Comparison of ENCODE assay signal across 8 mouse cellular contexts in the genomic region with DNA sequence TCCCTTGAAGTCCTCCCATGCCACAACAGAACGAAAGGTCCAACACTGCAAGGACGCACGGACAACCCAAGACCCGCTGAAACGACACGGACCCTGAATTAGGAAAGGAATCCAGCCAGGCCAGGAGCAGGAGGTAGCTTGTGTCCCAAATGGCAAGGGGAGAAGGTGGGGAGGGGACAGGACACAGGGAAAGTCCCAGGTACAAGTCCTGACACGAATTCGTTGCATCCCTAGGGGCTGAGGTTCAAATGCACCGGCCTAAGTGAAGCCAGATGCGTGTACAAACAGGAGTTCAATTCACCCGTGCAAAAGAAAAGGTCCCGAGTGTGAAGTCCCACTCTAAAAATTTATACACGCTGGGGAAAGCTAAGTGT. TPM values are rescaled to one million over a fixed set of nuclear protein-coding genes. Genes with fewer than 3 reads are reported as not detected.
DNase-seq lines count a peak whose midpoint lies in the region; ATAC-seq and TF ChIP-seq lines count a peak whose summit lies in the region.

No protein-coding gene starts in this region.

- H3K36me3 ChIP-seq in heart, adult 2 months (ENCODE audit: control insufficient read depth, insufficient read depth, low read length), result no peaks in the 10 kb centered on the region
- H3K36me3 ChIP-seq in ES-Bruce4 (ENCODE audit: control insufficient read depth, insufficient read depth, low read length, poor library complexity, severe bottlenecking), result peaks cover 19% of the 10 kb centered on the region; the same call in 1 of the 2 replicates
- H3K36me3 ChIP-seq in forebrain, embryonic 14.5 days (ENCODE audit: control insufficient read depth, insufficient read depth, low read length), result peaks cover 41% of the 10 kb centered on the region
- peaks cover 8% of the 10 kb centered on the region for H3K36me3 ChIP-seq in liver, embryonic 16.5 days (ENCODE audit: control insufficient read depth, insufficient read depth)

- no peak for DNase-seq in heart, adult 2 months
- no peak for DNase-seq in heart, postnatal 36 days
- no peak for DNase-seq in forebrain, embryonic 14.5 days (ENCODE audit: low spot score)
- no peak for DNase-seq in layer of hippocampus, adult 9-11 months
- DNase-seq in T-cell, adult 2 months (ENCODE audit: low spot score), result no peak
- DNase-seq in adrenal gland, postnatal 36 days, result no peak

- no peaks in the 10 kb centered on the region for H3K27me3 ChIP-seq in heart, adult 2 months (ENCODE audit: control insufficient read depth, insufficient read depth, low read length)
- no peaks in the 10 kb centered on the region for H3K27me3 ChIP-seq in ES-Bruce4 (ENCODE audit: control insufficient read depth, insufficient read depth, low read length, poor library complexity, severe bottlenecking)
- H3K27me3 ChIP-seq in forebrain, embryonic 14.5 days (replicated peaks; ENCODE audit: control insufficient read depth, insufficient read depth, low read length), result no peaks in the 10 kb centered on the region
- H3K27me3 ChIP-seq in liver, embryonic 16.5 days (ENCODE audit: control insufficient read depth, insufficient read depth, low read depth, low read length), result no peaks in the 10 kb centered on the region

- no peak for TF ChIP-seq CTCF in heart, adult 2 months (IDR thresholded peaks at IDR 0.05)
- no peak for TF ChIP-seq CTCF in ES-Bruce4 (IDR thresholded peaks at IDR 0.05; ENCODE audit: low read depth, low read length)

- no peak overlapping the region; the same call in 1 of the 2 replicates for H3K27ac ChIP-seq in heart, adult 2 months
- H3K27ac ChIP-seq in ES-Bruce4 (ENCODE audit: insufficient read depth, low read length), result peak overlapping the region; percentile 91
- peak overlapping the region; percentile 99 for H3K27ac ChIP-seq in forebrain, embryonic 14.5 days (ENCODE audit: low read depth, low read length)
- peak overlapping the region; percentile 3; the same call in 1 of the 2 replicates for H3K27ac ChIP-seq in liver, embryonic 16.5 days (ENCODE audit: low read length)

- peaks cover 5% of the 10 kb centered on the region for H3K4me1 ChIP-seq in heart, adult 2 months (ENCODE audit: control insufficient read depth, insufficient read depth, low read length)
- H3K4me1 ChIP-seq in ES-Bruce4 (ENCODE audit: control insufficient read depth, insufficient read depth, low read length), result peaks cover 5% of the 10 kb centered on the region
- H3K4me1 ChIP-seq in forebrain, embryonic 14.5 days (ENCODE audit: control insufficient read depth, insufficient read depth, low read length), result peaks cover 8% of the 10 kb centered on the region
- peaks cover 35% of the 10 kb centered on the region for H3K4me1 ChIP-seq in liver, embryonic 16.5 days (ENCODE audit: control insufficient read depth, low read depth, low read length)

- intact Hi-C loops in heart, adult 2 months (cut with DNase I), result loop anchor here (2.0 to 5.0 kb wide), 2 partner anchors 21 to 64 kb away; a partner anchor contains a TSS
- intact Hi-C loops in heart, postnatal 36 days (cut with DNase I), result loop anchor here (2.0 to 5.0 kb wide), 2 partner anchors 33 to 69 kb away; no protein-coding TSS in a partner anchor

- no peak for TF ChIP-seq EP300 in heart, adult 2 months (IDR thresholded peaks at IDR 0.05; ENCODE audit: insufficient read depth, low read depth, low read length)
- no peak for TF ChIP-seq EP300 in ES-Bruce4 (IDR thresholded peaks at IDR 0.05; ENCODE audit: insufficient read depth, low read depth, low read length)

- H3K79me2 ChIP-seq in heart, adult 2 months (replicated peaks; ENCODE audit: control insufficient read depth, insufficient read depth, low read length), result peaks cover 6% of the 10 kb centered on the region

- no peak for ATAC-seq in forebrain, embryonic 14.5 days
- ATAC-seq in liver, embryonic 16.5 days (ENCODE audit: low read depth), result no peak

- peak overlapping the region; percentile 96 for H3K9ac ChIP-seq in heart, adult 2 months (ENCODE audit: low read depth, low read length)
- peak overlapping the region; percentile 96 for H3K9ac ChIP-seq in ES-Bruce4 (ENCODE audit: low read depth, poor library complexity, severe bottlenecking)
- peak overlapping the region; percentile 76 for H3K9ac ChIP-seq in forebrain, embryonic 14.5 days (ENCODE audit: low read length)
- no peak overlapping the region for H3K9ac ChIP-seq in liver, embryonic 16.5 days (ENCODE audit: low read depth, low read length)

- peak overlapping the region; percentile 89 for H3K4me3 ChIP-seq in heart, adult 2 months
- peak overlapping the region; percentile 74 for H3K4me3 ChIP-seq in ES-Bruce4 (ENCODE audit: low read depth, low read length)
- H3K4me3 ChIP-seq in forebrain, embryonic 14.5 days (ENCODE audit: low read depth, low read length), result peak overlapping the region; percentile 78
- peak overlapping the region; percentile 78 for H3K4me3 ChIP-seq in liver, embryonic 16.5 days (ENCODE audit: low read depth, low read length)

- WGBS in heart, adult 2 months, result 14% methylated on average over 13 of the region's 13 CpGs
- 1% methylated on average over 13 of the region's 13 CpGs for WGBS in forebrain, embryonic 14.5 days
- 16% methylated on average over 13 of the region's 13 CpGs for WGBS in liver, embryonic 16.5 days (ENCODE audit: insufficient replicate concordance)

- peak overlapping the region; percentile 90 for H3K4me2 ChIP-seq in forebrain, embryonic 14.5 days (ENCODE audit: low read length)
- H3K4me2 ChIP-seq in liver, embryonic 16.5 days (ENCODE audit: low read depth, low read length), result peak overlapping the region; percentile 99

- H3K9me3 ChIP-seq in ES-Bruce4 (replicated peaks; ENCODE audit: control insufficient read depth, insufficient read depth, low read length, poor library complexity, severe bottlenecking), result no peaks in the 10 kb centered on the region
- H3K9me3 ChIP-seq in forebrain, embryonic 14.5 days (replicated peaks; ENCODE audit: control insufficient read depth, low read length), result no peaks in the 10 kb centered on the region
- H3K9me3 ChIP-seq in liver, embryonic 16.5 days (replicated peaks; ENCODE audit: control insufficient read depth, low read length), result no peaks in the 10 kb centered on the region

- TF ChIP-seq POLR2A in heart, adult 2 months (IDR thresholded peaks at IDR 0.05; ENCODE audit: insufficient read depth, low read depth, low read length), result no peak
- TF ChIP-seq POLR2A in ES-Bruce4 (IDR thresholded peaks at IDR 0.05; ENCODE audit: insufficient read depth, low read length), result no peak

RNA-seq across cellular contexts. Expression of a gene that starts 1.1 kb away (rescaled TPM):
- 10 to 100 TPM; 22.4 to 23.0 TPM for total RNA-seq in heart, adult 2 months (2021)
- 4.9 and 7.1 TPM in 2 replicates for polyA plus RNA-seq in heart, adult 2 months (2012; rRNA removed)
- 10 to 100 TPM; 23.4 to 29.4 TPM for total RNA-seq in heart, postnatal 36 days (2021)
- 35.0 and 35.5 TPM in 2 replicates for polyA plus RNA-seq in ES-Bruce4 (2011; ENCODE audit: insufficient read depth, insufficient read length, low read depth, missing spikeins)
- polyA plus RNA-seq in forebrain, embryonic 14.5 days (2014; fragmentation: Nextera tagmentation; extraction: Ambion mirVana), result 13.6 and 16.0 TPM in 2 replicates
- 1.9 and 2.0 TPM in 2 replicates for polyA plus RNA-seq in liver, embryonic 16.5 days (2015; fragmentation: Nextera tagmentation; extraction: Ambion mirVana)
- total RNA-seq in adrenal gland, postnatal 36 days (2021), result 10 to 100 TPM; 47.7 to 59.7 TPM

RNA-seq across cellular contexts. Expression of a gene that starts 10.6 kb away (rescaled TPM):
- 10 to 100 TPM; 27.0 to 29.3 TPM for total RNA-seq in heart, adult 2 months (2021)
- 41.7 and 43.6 TPM in 2 replicates for polyA plus RNA-seq in heart, adult 2 months (2012; rRNA removed)
- total RNA-seq in heart, postnatal 36 days (2021), result 10 to 100 TPM; 30.3 to 32.1 TPM
- 58.1 and 62.4 TPM in 2 replicates for polyA plus RNA-seq in ES-Bruce4 (2011; ENCODE audit: insufficient read depth, insufficient read length, low read depth, missing spikeins)
- 70.4 and 71.8 TPM in 2 replicates for polyA plus RNA-seq in forebrain, embryonic 14.5 days (2014; fragmentation: Nextera tagmentation; extraction: Ambion mirVana)
- polyA plus RNA-seq in liver, embryonic 16.5 days (2015; fragmentation: Nextera tagmentation; extraction: Ambion mirVana), result 23.4 and 23.8 TPM in 2 replicates
- total RNA-seq in adrenal gland, postnatal 36 days (2021), result 10 to 100 TPM; 50.5 to 65.3 TPM

RNA-seq across cellular contexts. Expression of a gene that starts 10.9 kb away (rescaled TPM):
- total RNA-seq in heart, adult 2 months (2021), result 1 to 10 TPM; 5.5 to 6.2 TPM
- 19.8 and 23.6 TPM in 2 replicates for polyA plus RNA-seq in heart, adult 2 months (2012; rRNA removed)
- total RNA-seq in heart, postnatal 36 days (2021), result 1 to 10 TPM; 7.7 to 7.9 TPM
- polyA plus RNA-seq in ES-Bruce4 (2011; ENCODE audit: insufficient read depth, insufficient read length, low read depth, missing spikeins), result 7.7 and 12.0 TPM in 2 replicates
- 12.0 and 13.4 TPM in 2 replicates for polyA plus RNA-seq in forebrain, embryonic 14.5 days (2014; fragmentation: Nextera tagmentation; extraction: Ambion mirVana)
- 9.7 and 10.5 TPM in 2 replicates for polyA plus RNA-seq in liver, embryonic 16.5 days (2015; fragmentation: Nextera tagmentation; extraction: Ambion mirVana)
- 10 to 100 TPM; 18.1 to 20.5 TPM for total RNA-seq in adrenal gland, postnatal 36 days (2021)

RNA-seq across cellular contexts. Expression of a gene that starts 33.8 kb away (rescaled TPM):
- 10 to 100 TPM; 40.9 to 44.3 TPM for total RNA-seq in heart, adult 2 months (2021)
- polyA plus RNA-seq in heart, adult 2 months (2012; rRNA removed), result 107 and 114 TPM in 2 replicates
- total RNA-seq in heart, postnatal 36 days (2021), result 10 to 100 TPM; 45.1 to 53.3 TPM
- 72.4 and 80.4 TPM in 2 replicates for polyA plus RNA-seq in ES-Bruce4 (2011; ENCODE audit: insufficient read depth, insufficient read length, low read depth, missing spikeins)
- polyA plus RNA-seq in forebrain, embryonic 14.5 days (2014; fragmentation: Nextera tagmentation; extraction: Ambion mirVana), result 11.4 and 14.7 TPM in 2 replicates
- polyA plus RNA-seq in liver, embryonic 16.5 days (2015; fragmentation: Nextera tagmentation; extraction: Ambion mirVana), result 20.9 and 23.2 TPM in 2 replicates
- 100 to 1,000 TPM in 1 of 2 experiments, 10 to 100 TPM in 1; 98.9 to 101 TPM for total RNA-seq in adrenal gland, postnatal 36 days (2021)

RNA-seq across cellular contexts. Expression of a gene that starts 35.4 kb away (rescaled TPM):
- total RNA-seq in heart, adult 2 months (2021), result 10 to 100 TPM; 45.5 to 46.6 TPM
- 33.9 and 36.0 TPM in 2 replicates for polyA plus RNA-seq in heart, adult 2 months (2012; rRNA removed)
- total RNA-seq in heart, postnatal 36 days (2021), result 10 to 100 TPM; 48.0 to 48.1 TPM
- polyA plus RNA-seq in ES-Bruce4 (2011; ENCODE audit: insufficient read depth, insufficient read length, low read depth, missing spikeins), result 64.2 and 73.2 TPM in 2 replicates
- 40.5 and 47.8 TPM in 2 replicates for polyA plus RNA-seq in forebrain, embryonic 14.5 days (2014; fragmentation: Nextera tagmentation; extraction: Ambion mirVana)
- 9.8 and 9.9 TPM in 2 replicates for polyA plus RNA-seq in liver, embryonic 16.5 days (2015; fragmentation: Nextera tagmentation; extraction: Ambion mirVana)
- 10 to 100 TPM; 76.9 to 82.6 TPM for total RNA-seq in adrenal gland, postnatal 36 days (2021)
